29 mouse cellular contexts compared by ENCODE assay signal in the genomic region with DNA sequence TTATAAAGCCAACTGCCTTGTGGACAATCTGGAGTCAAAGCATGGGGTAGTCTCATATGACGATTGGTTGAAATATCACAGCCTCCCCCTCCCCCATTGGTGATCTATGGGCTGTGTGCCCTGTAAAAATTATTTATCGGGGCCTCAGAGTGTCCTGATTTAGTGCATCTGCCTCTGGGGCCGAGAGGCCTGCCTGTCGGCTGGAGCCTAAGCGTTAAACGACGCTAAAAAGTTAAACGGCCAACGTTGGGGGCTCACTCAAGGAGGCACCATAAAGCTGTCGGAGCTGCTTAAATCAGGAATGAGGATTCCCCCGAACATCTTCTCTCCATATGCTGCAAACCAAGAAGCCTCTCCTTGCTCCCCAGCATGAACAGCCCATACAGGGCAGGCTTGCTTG. TPM values are rescaled to one million over a fixed set of nuclear protein-coding genes. Genes with fewer than 3 reads are reported as not detected.
A peak's percentile ranks its signal among the peaks of the same experiment; 100 is the strongest.
DNase-seq lines count a peak whose midpoint lies in the region; ATAC-seq and TF ChIP-seq lines count a peak whose summit lies in the region.
"Had no signal": no experiment of that assay in that cellular context is flagged by ENCODE, and none has a peak within 500 bp of the region (broad histone marks: within the 10 kb centered on the region; RNA-seq: fewer than 3 reads in every experiment).

No protein-coding gene starts in this region.

- H3K4me3 ChIP-seq in kidney, embryonic 14.5 days (ENCODE audit: low read length), result no peak overlapping the region
- no peak overlapping the region for H3K4me3 ChIP-seq in neural tube, embryonic 14.5 days (ENCODE audit: low read depth, low read length)
- H3K4me3 ChIP-seq in lung, postnatal 0 days (ENCODE audit: low read depth, low read length), result no peak overlapping the region
- H3K4me3 ChIP-seq: embryonic facial prominence, embryonic 12.5 days; forebrain, embryonic 13.5 days; hindbrain, embryonic 13.5 days; layer of hippocampus, adult 2 months; midbrain, embryonic 10.5 days; midbrain, embryonic 15.5 days; stomach, embryonic 15.5 days had no signal

- WGBS in kidney, embryonic 14.5 days, result 14% methylated on average over 11 of the region's 11 CpGs
- WGBS in neural tube, embryonic 14.5 days, result 6% methylated on average over 11 of the region's 11 CpGs
- 49% methylated on average over 11 of the region's 11 CpGs for WGBS in lung, postnatal 0 days

- H3K36me3 ChIP-seq in kidney, embryonic 14.5 days (ENCODE audit: control insufficient read depth, insufficient read depth, low read length), result no peaks in the 10 kb centered on the region
- H3K36me3 ChIP-seq in neural tube, embryonic 14.5 days (ENCODE audit: control insufficient read depth, insufficient read depth, low read length), result no peaks in the 10 kb centered on the region
- no peaks in the 10 kb centered on the region for H3K36me3 ChIP-seq in lung, postnatal 0 days (ENCODE audit: insufficient read depth, low read length)
- H3K36me3 ChIP-seq: embryonic facial prominence, embryonic 12.5 days; hindbrain, embryonic 13.5 days; midbrain, embryonic 10.5 days; midbrain, embryonic 15.5 days; stomach, embryonic 15.5 days had no signal

- H3K4me1 ChIP-seq in kidney, embryonic 14.5 days (ENCODE audit: control insufficient read depth, insufficient read depth, low read length), result peaks cover 73% of the 10 kb centered on the region
- H3K4me1 ChIP-seq in neural tube, embryonic 14.5 days (ENCODE audit: control insufficient read depth, insufficient read depth, low read length), result peaks cover 40% of the 10 kb centered on the region
- H3K4me1 ChIP-seq in lung, postnatal 0 days (ENCODE audit: insufficient read depth, low read depth, low read length), result no peaks in the 10 kb centered on the region
- H3K4me1 ChIP-seq: midbrain, embryonic 15.5 days had no signal

- H3K27ac ChIP-seq in kidney, embryonic 14.5 days (ENCODE audit: low read depth, low read length), result no peak overlapping the region
- H3K27ac ChIP-seq in neural tube, embryonic 14.5 days (ENCODE audit: low read depth, low read length), result no peak overlapping the region
- no peak overlapping the region for H3K27ac ChIP-seq in lung, postnatal 0 days (ENCODE audit: low read length)
- H3K27ac ChIP-seq: embryonic facial prominence, embryonic 12.5 days; forebrain, embryonic 13.5 days; hindbrain, embryonic 13.5 days; layer of hippocampus, adult 2 months; liver, embryonic 14.5 days; midbrain, embryonic 10.5 days; midbrain, embryonic 15.5 days; stomach, embryonic 15.5 days had no signal

- no peak for DNase-seq in kidney, adult 11 months
- DNase-seq in embryo, embryonic 11 days, result peak; percentile 64
- peak; percentile 81 for DNase-seq in mesoderm, embryonic 11.5 days (ENCODE audit: low read depth, low spot score)
- DNase-seq in layer of hippocampus, adult 9-11 months, result no peak
- no peak for DNase-seq in lung, postnatal 0 days (ENCODE audit: low spot score)
- DNase-seq: adrenal gland, postnatal 25 days; cerebellum, adult 11-12 months; cerebellum, adult 9-11 months; gastrocnemius, postnatal 25 days; heart, adult 18-20 months; heart, postnatal 4 days; kidney, postnatal 25 days; layer of hippocampus, postnatal 36 days; liver; lung, adult 2 months; lung, postnatal 14 days; right cerebral cortex, postnatal 25 days had no signal

- no peaks in the 10 kb centered on the region for H3K9me3 ChIP-seq in kidney, embryonic 14.5 days (ENCODE audit: control insufficient read depth, low read length)
- H3K9me3 ChIP-seq in neural tube, embryonic 14.5 days (ENCODE audit: control insufficient read depth, low read length), result no peaks in the 10 kb centered on the region
- H3K9me3 ChIP-seq in lung, postnatal 0 days (ENCODE audit: low read length), result no peaks in the 10 kb centered on the region
- H3K9me3 ChIP-seq: embryonic facial prominence, embryonic 12.5 days; forebrain, embryonic 13.5 days; hindbrain, embryonic 13.5 days; midbrain, embryonic 10.5 days; midbrain, embryonic 15.5 days; stomach, embryonic 15.5 days had no signal

- no peak overlapping the region for H3K9ac ChIP-seq in kidney, embryonic 14.5 days (ENCODE audit: low read depth, low read length)
- no peak overlapping the region for H3K9ac ChIP-seq in neural tube, embryonic 14.5 days (replicated peaks; ENCODE audit: low read depth, low read length)
- H3K9ac ChIP-seq in lung, postnatal 0 days (replicated peaks; ENCODE audit: low read depth), result no peak overlapping the region
- H3K9ac ChIP-seq: embryonic facial prominence, embryonic 12.5 days; forebrain, embryonic 13.5 days; hindbrain, embryonic 13.5 days; liver, embryonic 14.5 days; midbrain, embryonic 15.5 days; stomach, embryonic 15.5 days had no signal

- no peak for TF ChIP-seq CTCF in lung, postnatal 0 days (IDR thresholded peaks at IDR 0.05)

- H3K4me2 ChIP-seq in kidney, embryonic 14.5 days (replicated peaks; ENCODE audit: low read depth, low read length), result no peak overlapping the region
- no peak overlapping the region for H3K4me2 ChIP-seq in neural tube, embryonic 14.5 days (ENCODE audit: low read depth, low read length)
- no peak overlapping the region for H3K4me2 ChIP-seq in lung, postnatal 0 days (replicated peaks; ENCODE audit: low read depth, low read length)
- H3K4me2 ChIP-seq: embryonic facial prominence, embryonic 12.5 days; forebrain, embryonic 13.5 days; heart, embryonic 11.5 days; hindbrain, embryonic 13.5 days; midbrain, embryonic 15.5 days; stomach, embryonic 15.5 days had no signal

- peak; percentile 63 for ATAC-seq in kidney, embryonic 14.5 days (ENCODE audit: low FRiP score, low TSS enrichment)
- ATAC-seq in neural tube, embryonic 14.5 days (ENCODE audit: low read depth), result peak; percentile 28
- ATAC-seq in lung, postnatal 0 days, result no peak
- ATAC-seq: forebrain, embryonic 13.5 days; intestine, postnatal 0 days; midbrain, embryonic 15.5 days had no signal

- TF ChIP-seq EP300 in lung, postnatal 0 days (IDR thresholded peaks at IDR 0.05), result no peak

- no peaks in the 10 kb centered on the region for H3K27me3 ChIP-seq in kidney, embryonic 14.5 days (ENCODE audit: control insufficient read depth, insufficient read depth, low read length)
- no peaks in the 10 kb centered on the region for H3K27me3 ChIP-seq in neural tube, embryonic 14.5 days (ENCODE audit: control insufficient read depth, insufficient read depth, low read length)
- H3K27me3 ChIP-seq in lung, postnatal 0 days (replicated peaks; ENCODE audit: insufficient read depth, low read length), result no peaks in the 10 kb centered on the region

RNA-seq across cellular contexts. Expression of gene Smug1, which starts 46.3 kb away (rescaled TPM):
- polyA plus RNA-seq in kidney, embryonic 14.5 days (2014; fragmentation: Nextera tagmentation; extraction: Ambion mirVana), result 11.5 and 19.5 TPM in 2 replicates
- polyA plus RNA-seq in neural tube, embryonic 14.5 days (2014; fragmentation: Nextera tagmentation; extraction: Ambion mirVana), result 19.2 and 28.0 TPM in 2 replicates
- polyA plus RNA-seq in lung, postnatal 0 days (2015; fragmentation: Nextera tagmentation; extraction: Ambion mirVana), result 10.5 and 12.2 TPM in 2 replicates

Comparison
In these comparisons a context has a peak if more than half of its experiments do, and no peak if none do; other contexts are left out.
1. DNase-seq: peak in embryo, embryonic 11 days (single experiment) and mesoderm, embryonic 11.5 days (single experiment); none in kidney, adult 11 months (single experiment), layer of hippocampus, adult 9-11 months (single experiment) and lung, postnatal 0 days (single experiment).